Mouse (Mus musculus): ENCODE measurements around the gene Sertad2. TPM values are rescaled to one million over a fixed set of nuclear protein-coding genes. Genes with fewer than 3 reads are reported as not detected.

Gene Sertad2
- polyA plus RNA-seq, 1 experiment from 2014 or later: 31.8 TPM

DNA sequence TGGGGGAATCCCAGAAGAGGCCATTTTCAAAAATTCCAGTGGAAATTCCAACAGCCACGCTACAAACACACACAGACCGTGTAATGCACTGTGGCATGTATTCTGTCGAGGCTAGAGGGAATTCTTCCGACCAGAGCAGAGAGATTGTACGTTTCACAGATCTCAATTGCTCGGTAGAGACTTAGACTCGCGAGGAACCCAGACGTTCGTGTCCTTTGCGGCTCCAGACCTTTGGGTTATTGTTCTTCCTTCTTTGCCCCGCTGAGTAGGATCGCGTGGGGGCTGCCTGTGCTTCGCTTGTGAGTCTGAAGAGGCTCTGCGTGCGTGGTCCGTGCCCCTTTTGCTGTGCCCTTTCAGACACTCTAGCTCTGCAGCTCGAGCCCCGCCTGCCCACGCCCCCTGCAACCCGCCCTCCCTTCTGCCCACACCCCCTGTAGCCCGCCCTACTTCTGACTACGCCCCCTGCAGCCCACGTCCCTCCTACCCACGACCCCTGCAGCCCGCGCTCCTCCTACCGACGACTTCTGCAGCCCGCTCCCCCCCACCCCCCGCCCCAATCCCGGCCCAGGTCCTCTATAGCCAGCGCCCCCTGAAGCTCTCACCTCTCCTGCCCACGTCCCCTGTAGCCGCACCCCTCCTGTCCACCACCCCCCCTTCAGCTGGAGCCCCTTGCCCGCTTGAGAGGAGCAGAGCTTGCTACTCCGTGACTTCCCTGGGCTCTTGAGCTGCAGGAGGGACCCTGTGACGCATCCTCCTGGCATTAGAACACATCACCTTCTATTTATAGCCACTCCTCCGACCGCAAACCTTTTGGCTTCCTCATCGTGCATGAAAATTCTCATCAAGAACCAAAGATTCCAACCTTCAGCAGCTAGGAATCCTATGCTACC is 10.8 kb upstream of the Sertad2 start:
- whole genome bisulfite sequencing: 1% methylated on average over 42 of the region's 42 CpGs
- Histone ChIP-seq H3K36me3 (no peaks in the 10 kb centered on the region), H3K4me3 (peak overlapping the region; percentile 65), H3K4me1 (replicated peaks) (peaks cover 13% of the 10 kb centered on the region), H3K27me3 (ENCODE audit: insufficient read depth, poor library complexity, severe bottlenecking) (peaks cover 8% of the 10 kb centered on the region; the same call in 1 of the 2 replicates), H3K27ac (peak overlapping the region; percentile 88), H3K9me3 (no peaks in the 10 kb centered on the region)
- peak; percentile 71 for DNase-seq (ENCODE audit: low spot score)

DNA sequence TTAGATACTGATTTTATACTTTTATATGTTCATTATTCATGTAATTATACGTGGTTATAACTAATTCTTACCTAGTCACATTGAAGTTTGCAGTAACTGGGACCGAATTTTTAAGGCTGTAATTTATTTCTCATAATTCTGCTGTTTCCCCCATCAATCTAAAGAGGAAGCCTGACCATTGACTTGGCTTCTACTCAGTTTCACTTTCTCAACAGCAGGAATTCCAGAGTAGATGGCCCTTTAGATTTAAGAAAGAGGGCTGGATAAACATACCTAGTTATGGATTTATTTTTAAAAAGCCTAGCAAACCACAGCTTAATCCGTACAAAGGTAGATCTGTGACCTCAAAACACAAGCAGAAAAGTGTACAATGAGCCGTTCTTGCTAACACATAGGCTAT is 9.8 kb upstream of the Sertad2 start:
- DNase-seq (ENCODE audit: low spot score): no peak
- Histone ChIP-seq H3K9me3 (no peaks in the 10 kb centered on the region), H3K36me3 (no peaks in the 10 kb centered on the region), H3K4me1 (replicated peaks) (peaks cover 13% of the 10 kb centered on the region), H3K27ac (no peak overlapping the region), H3K27me3 (ENCODE audit: insufficient read depth, poor library complexity, severe bottlenecking) (peaks cover 8% of the 10 kb centered on the region; the same call in 1 of the 2 replicates), H3K4me3 (no peak overlapping the region)
- WGBS: 85% methylated on average over 4 of the region's 4 CpGs

DNA sequence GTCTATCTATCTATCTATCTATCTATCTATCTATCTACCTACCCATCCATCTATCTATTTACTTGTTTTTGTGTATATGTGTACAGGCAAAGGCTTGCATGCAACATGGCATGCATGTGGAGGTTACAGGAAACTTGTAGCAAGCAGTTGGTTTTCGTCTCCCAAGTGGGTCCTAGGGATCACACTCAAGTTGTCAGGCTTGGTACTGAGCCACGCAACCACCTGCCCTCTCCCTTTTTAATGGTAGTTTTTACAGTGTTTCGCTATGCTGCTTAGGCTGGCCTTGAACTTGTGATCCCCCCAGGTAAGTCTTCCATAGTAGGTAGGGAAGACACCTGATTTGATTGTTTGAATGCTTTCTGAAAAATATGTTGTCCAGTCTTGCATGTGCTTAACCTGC is 5.8 kb upstream of the Sertad2 start:
- Histone ChIP-seq H3K4me3 (no peak overlapping the region), H3K27me3 (ENCODE audit: insufficient read depth, poor library complexity, severe bottlenecking) (peaks cover 29% of the 10 kb centered on the region), H3K4me1 (replicated peaks) (peaks cover 9% of the 10 kb centered on the region), H3K36me3 (no peaks in the 10 kb centered on the region), H3K27ac (no peak overlapping the region), H3K9me3 (no peaks in the 10 kb centered on the region)
- 85% methylated on average over 3 of the region's 3 CpGs for WGBS
- no peak for DNase-seq (ENCODE audit: low spot score)

DNA sequence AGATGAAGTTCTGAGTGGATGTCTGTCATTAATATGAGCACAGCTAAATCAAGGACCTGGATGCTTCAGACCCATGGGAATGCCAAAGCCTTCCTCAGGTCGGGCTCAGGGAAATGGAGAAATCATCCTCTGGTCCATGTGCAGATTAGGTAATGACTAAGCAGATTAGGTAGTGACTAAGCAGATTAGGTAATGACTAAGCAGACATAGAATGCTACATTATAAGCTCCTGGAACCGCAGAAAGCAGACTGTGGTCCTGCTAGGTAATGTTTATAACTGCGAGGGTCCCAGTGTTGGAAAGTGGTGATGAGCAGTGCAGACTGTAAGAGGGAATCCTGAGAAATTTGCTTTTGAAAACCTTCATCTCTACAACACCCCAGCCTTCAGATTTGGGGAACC is 4.6 kb upstream of the Sertad2 start:
- H3K27ac ChIP-seq: no peak overlapping the region
- DNase-seq (ENCODE audit: low spot score): no peak
- WGBS: 81% methylated on average over 3 of the region's 3 CpGs
- H3K4me1 ChIP-seq (replicated peaks): peaks cover 13% of the 10 kb centered on the region
- no peaks in the 10 kb centered on the region for H3K9me3 ChIP-seq
- H3K36me3 ChIP-seq: no peaks in the 10 kb centered on the region
- H3K4me3 ChIP-seq: no peak overlapping the region
- H3K27me3 ChIP-seq (ENCODE audit: insufficient read depth, poor library complexity, severe bottlenecking): peaks cover 29% of the 10 kb centered on the region

DNA sequence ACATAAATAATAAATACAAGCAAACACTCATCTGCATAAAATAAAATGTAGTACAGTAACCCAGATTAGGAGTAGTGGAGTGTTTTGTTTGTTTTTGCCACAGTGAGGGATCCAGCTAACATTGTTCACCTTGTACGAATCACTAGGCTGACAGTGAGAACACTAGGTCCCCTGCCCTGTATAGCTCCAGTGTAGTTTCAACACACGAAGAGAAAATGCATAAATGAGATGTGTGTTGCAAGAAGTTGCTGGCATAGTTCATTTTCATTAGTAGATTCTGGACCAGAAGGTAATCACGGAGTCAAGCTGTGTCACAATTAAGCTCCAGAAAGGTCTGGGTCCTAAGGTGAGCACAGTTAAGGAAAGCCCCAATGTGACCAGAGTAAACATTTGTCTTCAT is 1.8 kb upstream of the Sertad2 start:
- Histone ChIP-seq H3K36me3 (no peaks in the 10 kb centered on the region), H3K27ac (no peak overlapping the region), H3K9me3 (no peaks in the 10 kb centered on the region), H3K4me1 (replicated peaks) (peaks cover 24% of the 10 kb centered on the region), H3K4me3 (0 out of 2 replicates have a peak overlapping the region, but pooled peaks have one; percentile 83), H3K27me3 (ENCODE audit: insufficient read depth, poor library complexity, severe bottlenecking) (peaks cover 36% of the 10 kb centered on the region)
- DNase-seq (ENCODE audit: low spot score): no peak
- 79% methylated on average over 3 of the region's 3 CpGs for WGBS

DNA sequence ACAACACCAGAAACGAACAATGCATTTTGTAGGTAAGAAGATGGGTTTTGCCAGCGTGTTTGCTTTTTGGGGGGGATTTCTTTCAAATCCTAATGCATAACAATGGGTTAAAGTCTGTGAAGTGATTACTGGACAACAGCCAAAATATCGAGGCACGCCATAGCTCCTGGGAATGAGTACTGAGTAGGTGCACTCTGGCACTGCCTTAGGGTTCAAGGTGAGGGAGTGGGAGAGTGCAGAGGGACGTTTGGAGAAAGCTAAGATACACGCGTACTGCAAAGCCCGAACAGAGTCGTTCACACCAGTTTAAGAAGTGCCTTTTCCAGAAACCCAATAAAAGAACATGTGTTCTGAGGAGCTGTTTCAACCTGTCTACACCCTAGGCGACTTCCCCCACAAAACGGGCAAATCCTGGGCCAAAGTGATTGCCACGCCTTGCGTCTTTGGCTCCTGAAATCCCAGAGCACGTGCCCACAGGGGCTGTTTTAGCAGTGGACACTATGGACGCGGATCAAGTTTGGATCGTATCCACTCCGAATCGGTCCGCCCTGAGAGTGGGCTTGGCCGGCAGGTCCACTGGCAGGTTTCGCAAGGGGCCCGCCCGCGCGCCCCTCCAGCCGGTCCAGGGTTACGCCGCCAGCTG is 937 bp upstream of the Sertad2 start:
- DNase-seq (ENCODE audit: low spot score): no peak
- 1% methylated on average over 26 of the region's 29 CpGs for WGBS

DNA sequence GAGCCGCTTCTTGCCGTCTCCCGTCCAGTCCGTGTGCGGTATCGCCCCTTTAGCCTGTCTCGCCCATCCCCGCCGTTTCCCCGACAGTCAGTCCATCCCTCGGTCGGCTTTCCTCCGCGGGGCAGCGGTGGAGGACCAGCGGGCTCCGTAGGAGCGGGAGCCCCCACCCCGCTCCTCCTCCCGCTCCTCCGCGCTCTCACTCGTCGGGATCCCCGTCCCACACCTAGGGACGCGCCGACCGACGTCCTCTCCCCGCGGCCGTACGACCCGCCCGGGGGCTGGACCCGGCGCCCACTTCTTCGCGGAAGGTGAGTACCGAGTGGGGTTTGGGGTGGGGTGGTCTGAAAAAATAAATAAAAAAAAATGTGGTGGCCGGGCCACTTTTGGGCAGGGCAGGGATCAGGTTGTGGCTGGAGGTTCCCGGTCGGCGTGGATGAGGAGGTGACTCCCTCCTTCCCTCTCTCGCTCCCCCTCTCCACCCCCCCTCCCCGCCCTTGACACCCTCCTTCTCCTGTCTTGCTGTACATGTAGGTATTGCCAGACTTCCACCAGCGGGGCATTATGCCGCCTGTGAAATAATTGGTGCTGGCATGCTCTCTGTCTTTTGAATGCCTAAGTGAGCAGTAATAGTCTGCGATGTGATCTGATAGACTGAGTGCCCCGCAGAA is 534 bp downstream of the Sertad2 start:
- H3K4me1 ChIP-seq (replicated peaks): peaks cover 24% of the 10 kb centered on the region
- DNase-seq (ENCODE audit: low spot score): no peak
- H3K27ac ChIP-seq: peak overlapping the region; percentile 95
- no peaks in the 10 kb centered on the region for H3K36me3 ChIP-seq
- H3K9me3 ChIP-seq: no peaks in the 10 kb centered on the region
- H3K4me3 ChIP-seq: peak overlapping the region; percentile 83
- WGBS: under 1% methylated on average over 51 of the region's 51 CpGs
- H3K27me3 ChIP-seq (ENCODE audit: insufficient read depth, poor library complexity, severe bottlenecking): peaks cover 36% of the 10 kb centered on the region

More for the DNA sequence above, 937 bp upstream of the Sertad2 start:
- Histone ChIP-seq H3K9me3 (no peaks in the 10 kb centered on the region), H3K27ac (peak overlapping the region; percentile 95), H3K36me3 (no peaks in the 10 kb centered on the region), H3K4me3 (peak overlapping the region; percentile 83), H3K4me1 (replicated peaks) (peaks cover 24% of the 10 kb centered on the region), H3K27me3 (ENCODE audit: insufficient read depth, poor library complexity, severe bottlenecking) (peaks cover 36% of the 10 kb centered on the region)

DNA sequence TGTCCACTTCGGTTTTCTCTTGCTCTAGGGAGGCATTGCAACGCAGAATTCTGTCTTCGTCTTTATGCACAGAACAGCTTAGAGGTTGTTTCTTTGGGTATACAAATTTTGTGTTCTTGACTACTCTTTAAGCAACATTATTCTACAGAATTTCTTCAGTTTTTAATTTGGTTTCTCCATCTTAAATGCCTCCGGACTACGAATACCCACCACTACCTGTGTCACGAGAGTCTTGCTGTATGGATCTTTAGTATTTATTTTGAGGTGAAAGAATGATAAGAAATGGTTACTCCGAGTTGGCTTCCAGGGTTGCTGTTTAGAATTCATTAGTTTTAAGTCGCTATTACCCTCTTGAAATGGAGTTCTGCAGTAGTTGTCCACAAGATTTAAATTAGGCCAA is 1.3 kb downstream of the Sertad2 start:
- H3K4me3 ChIP-seq: peak overlapping the region; percentile 83
- no peaks in the 10 kb centered on the region for H3K36me3 ChIP-seq
- DNase-seq (ENCODE audit: low spot score): no peak
- H3K9me3 ChIP-seq: no peaks in the 10 kb centered on the region
- 46% methylated on average over 8 of the region's 8 CpGs for WGBS
- peaks cover 34% of the 10 kb centered on the region for H3K27me3 ChIP-seq (ENCODE audit: insufficient read depth, poor library complexity, severe bottlenecking)
- no peak overlapping the region for H3K27ac ChIP-seq
- H3K4me1 ChIP-seq (replicated peaks): peaks cover 24% of the 10 kb centered on the region

DNA sequence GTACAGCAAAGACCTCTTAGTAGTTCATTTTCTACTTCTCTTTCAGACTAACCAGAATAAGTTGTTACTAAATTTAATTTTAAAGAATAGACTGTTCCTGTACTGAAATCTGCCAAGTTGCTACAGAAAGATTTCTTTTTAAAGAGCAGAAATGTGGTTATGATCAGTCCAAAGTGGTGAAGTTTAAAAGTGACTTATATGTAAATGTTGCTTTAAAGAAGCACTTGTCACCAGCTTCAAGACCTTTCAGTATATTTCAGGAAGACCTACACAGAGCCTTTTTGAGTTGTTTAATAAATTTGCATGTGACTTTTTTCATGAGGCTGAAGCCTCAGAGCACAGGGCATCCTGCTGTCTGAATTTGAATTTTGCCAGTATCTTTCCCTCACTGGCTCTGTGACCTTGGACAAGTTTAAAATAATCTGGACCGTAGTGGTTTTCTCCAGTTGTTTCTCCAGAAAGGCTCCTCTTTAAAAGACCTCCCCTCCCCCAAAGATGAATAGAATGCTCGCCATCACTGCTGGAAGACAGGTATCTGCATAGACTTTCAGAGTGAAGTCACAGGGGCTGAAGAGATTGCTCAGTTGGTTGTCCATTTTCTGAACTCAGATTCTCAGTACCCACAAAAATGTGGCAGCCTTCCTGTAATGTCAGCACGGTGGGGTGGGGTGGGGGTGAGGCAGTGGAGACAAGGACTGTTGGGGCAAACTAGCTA is 1.9 kb downstream of the Sertad2 start:
- DNase-seq (ENCODE audit: low spot score): no peak
- Histone ChIP-seq H3K36me3 (no peaks in the 10 kb centered on the region), H3K4me1 (replicated peaks) (peaks cover 24% of the 10 kb centered on the region), H3K9me3 (no peaks in the 10 kb centered on the region), H3K27me3 (ENCODE audit: insufficient read depth, poor library complexity, severe bottlenecking) (peaks cover 30% of the 10 kb centered on the region), H3K27ac (no peak overlapping the region), H3K4me3 (no peak overlapping the region)
- 51% methylated on average over 3 of the region's 3 CpGs for WGBS

DNA sequence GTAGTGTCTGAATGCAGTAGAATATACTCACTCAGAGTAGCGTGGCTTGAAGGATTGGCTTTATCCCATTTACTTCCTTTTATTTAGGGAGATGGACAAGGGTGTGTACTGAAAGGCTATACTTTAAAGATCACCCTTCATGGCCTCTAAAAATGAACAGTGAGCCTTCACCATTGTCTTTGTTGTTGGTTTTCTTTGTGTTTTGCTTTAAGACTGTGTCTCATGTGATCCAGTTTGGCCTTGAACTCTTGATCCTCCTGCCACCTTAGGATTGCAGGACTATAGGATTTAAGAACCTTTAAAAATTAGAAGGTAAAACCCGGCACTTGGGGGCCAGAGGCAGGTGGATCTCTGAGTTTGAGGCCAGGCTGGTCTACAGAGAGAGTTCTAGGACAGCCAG is 6.4 kb downstream of the Sertad2 start:
- Histone ChIP-seq H3K27me3 (ENCODE audit: insufficient read depth, poor library complexity, severe bottlenecking) (peaks cover 14% of the 10 kb centered on the region), H3K4me1 (replicated peaks) (peaks cover 7% of the 10 kb centered on the region; the same call in 1 of the 2 replicates), H3K36me3 (no peaks in the 10 kb centered on the region), H3K4me3 (no peak overlapping the region), H3K27ac (no peak overlapping the region), H3K9me3 (no peaks in the 10 kb centered on the region)
- no peak for DNase-seq (ENCODE audit: low spot score)
- WGBS: 85% methylated on average over 2 of the region's 2 CpGs

DNA sequence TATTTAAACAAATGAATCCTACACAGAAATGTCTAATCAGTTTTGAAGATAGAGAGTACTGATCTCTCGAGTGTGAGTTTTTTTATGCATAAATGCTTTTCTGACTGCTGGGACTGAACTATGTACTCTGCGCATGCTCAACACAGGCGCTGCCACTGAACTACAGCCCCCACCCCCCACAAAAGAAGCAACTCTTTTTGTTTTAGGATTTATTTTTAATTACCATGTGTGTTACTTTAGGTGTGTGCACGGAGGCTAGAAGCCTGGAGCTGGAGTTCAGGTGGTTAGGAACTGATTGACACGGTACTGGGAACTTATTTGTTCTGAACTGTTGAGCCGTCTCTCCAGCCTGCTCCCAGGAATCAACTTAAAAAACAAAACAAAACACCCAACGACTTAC is 7.1 kb downstream of the Sertad2 start:
- peaks cover 6% of the 10 kb centered on the region for H3K27me3 ChIP-seq (ENCODE audit: insufficient read depth, poor library complexity, severe bottlenecking)
- no peak for DNase-seq (ENCODE audit: low spot score)

DNA sequence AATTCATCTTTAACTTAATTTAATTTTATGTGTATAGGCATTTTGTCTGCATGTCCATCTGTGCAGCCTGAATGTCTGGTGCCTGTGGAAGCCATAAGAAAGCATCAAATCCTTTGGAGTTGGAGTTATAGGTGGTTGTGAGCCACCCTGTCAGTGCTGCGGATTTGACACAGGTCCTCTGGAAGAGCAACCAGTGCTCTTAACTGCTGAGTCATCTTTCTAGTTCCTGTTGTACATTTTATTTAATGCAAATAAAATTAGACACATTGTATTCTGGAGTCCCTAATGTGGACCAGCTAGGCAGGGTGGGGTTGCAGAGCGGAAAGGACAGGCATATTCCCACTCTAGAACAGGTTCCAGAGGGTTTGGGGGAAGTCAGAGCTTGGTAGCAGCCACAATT is 9.0 kb downstream of the Sertad2 start:
- Histone ChIP-seq H3K36me3 (no peaks in the 10 kb centered on the region), H3K9me3 (no peaks in the 10 kb centered on the region), H3K27ac (no peak overlapping the region), H3K4me1 (replicated peaks) (peaks cover 6% of the 10 kb centered on the region; the same call in 1 of the 2 replicates), H3K4me3 (no peak overlapping the region), H3K27me3 (ENCODE audit: insufficient read depth, poor library complexity, severe bottlenecking) (no peaks in the 10 kb centered on the region)
- DNase-seq (ENCODE audit: low spot score): no peak
- 94% methylated on average over 2 of the region's 2 CpGs for WGBS

More for the DNA sequence above, 7.1 kb downstream of the Sertad2 start:
- Histone ChIP-seq H3K4me1 (replicated peaks) (peaks cover 6% of the 10 kb centered on the region; the same call in 1 of the 2 replicates), H3K4me3 (no peak overlapping the region), H3K9me3 (no peaks in the 10 kb centered on the region), H3K36me3 (no peaks in the 10 kb centered on the region), H3K27ac (no peak overlapping the region)
- 77% methylated on average over 7 of the region's 7 CpGs for whole genome bisulfite sequencing
